18 mouse cellular contexts compared by ENCODE assay signal in the genomic region with DNA sequence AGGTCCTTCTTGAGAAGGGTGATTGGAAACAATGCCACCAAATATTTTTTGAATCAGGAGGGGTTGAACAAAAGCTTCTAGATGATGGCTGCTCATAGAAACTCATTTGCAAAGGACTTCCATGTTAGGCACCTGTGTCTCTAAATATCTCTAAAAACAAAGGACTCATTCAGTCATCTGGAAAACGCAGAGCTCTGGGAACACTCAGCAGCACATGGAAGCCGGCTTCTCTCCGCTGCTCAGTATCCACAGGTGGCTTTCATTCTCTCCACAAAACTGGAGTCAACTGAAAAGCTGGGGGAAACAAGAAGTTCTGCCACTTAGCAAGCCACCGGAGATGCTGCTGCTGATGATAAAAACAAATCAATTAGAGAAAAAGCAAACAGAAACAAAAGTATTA.
"Had no signal": no experiment of that assay in that cellular context is flagged by ENCODE, and none has a peak within 500 bp of the region (broad histone marks: within the 10 kb centered on the region; RNA-seq: fewer than 3 reads in every experiment).

No protein-coding gene starts in this region.

- H3K36me3 ChIP-seq: liver, embryonic 13.5 days; midbrain, embryonic 10.5 days; neural tube, embryonic 13.5 days had no signal

- H3K27me3 ChIP-seq: liver, embryonic 13.5 days; neural tube, embryonic 13.5 days had no signal

- H3K9ac ChIP-seq: liver, embryonic 13.5 days; lung, embryonic 14.5 days; neural tube, embryonic 13.5 days had no signal

- H3K4me3 ChIP-seq: left cerebral cortex, adult 2 months; liver, embryonic 13.5 days; megakaryocyte, embryonic 14.5 days; midbrain, embryonic 10.5 days; neural tube, embryonic 13.5 days had no signal

- H3K27ac ChIP-seq: kidney, postnatal 0 days; left cerebral cortex, adult 2 months; liver, embryonic 13.5 days; midbrain, embryonic 10.5 days; neural tube, embryonic 13.5 days; stomach, postnatal 0 days had no signal

- ATAC-seq: intestine, postnatal 0 days had no signal

- H3K9me3 ChIP-seq: liver, embryonic 13.5 days; megakaryocyte, embryonic 14.5 days; midbrain, embryonic 10.5 days; neural tube, embryonic 13.5 days had no signal

- H3K4me2 ChIP-seq: liver, embryonic 13.5 days; lung, embryonic 14.5 days; neural tube, embryonic 13.5 days had no signal

- DNase-seq: kidney, adult 2 months; kidney, postnatal 25 days; layer of hippocampus, postnatal 36 days; left cerebral cortex, postnatal 4 days; liver, embryonic 13.5 days; lung, embryonic 14.5 days; lung, postnatal 10 days; lung, postnatal 36 days; midbrain, embryonic 14.5 days; thymus, adult 2 months; thymus, postnatal 25 days had no signal
